Mouse (Mus musculus) intestine, postnatal 0 days (tissue): Measurements from ENCODE around the gene Tubgcp6. TPM values are rescaled to one million over a fixed set of nuclear protein-coding genes. Genes with fewer than 3 reads are reported as not detected.

Source experiments
- ATAC-seq: fragments of 200-750 bp; cut with Nextera tagmentation; 2 replicates; pipeline ENCODE4 v1.8.0; 2017; ENCODE audit warnings: mild to moderate bottlenecking, moderate TSS enrichment, moderate library complexity
- H3K27ac ChIP-seq: fragments of 300-500 bp; sonication (generic); 2 replicates; pipeline ENCODE4 v1.5.1; 2014; ENCODE audit warnings: mild to moderate bottlenecking, low read depth, low read length, moderate library complexity
- H3K27me3 ChIP-seq: fragments of 300-500 bp; sonication (generic); replicated peaks from 2 replicates; pipeline ENCODE4 v1.6.1; 2014; ENCODE audit warnings: low read length, mixed read lengths; ENCODE audit not compliant: control insufficient read depth, insufficient read depth
- H3K36me3 ChIP-seq: fragments of 300-500 bp; sonication (generic); 2 replicates; pipeline ENCODE4 v1.6.1; 2014; ENCODE audit warnings: mild to moderate bottlenecking, moderate library complexity; ENCODE audit not compliant: control insufficient read depth, insufficient read depth
- H3K4me1 ChIP-seq: fragments of 300-500 bp; sonication (generic); replicated peaks from 2 replicates; pipeline ENCODE4 v1.6.1; 2014; ENCODE audit warnings: antibody characterized with exemption, low read length, mixed read lengths; ENCODE audit not compliant: control insufficient read depth, insufficient read depth
- H3K4me2 ChIP-seq: fragments of 300-500 bp; sonication (generic); replicated peaks from 2 replicates; pipeline ENCODE4 v1.6.1; 2014; ENCODE audit warnings: low read depth, mild to moderate bottlenecking, moderate library complexity
- H3K4me3 ChIP-seq: fragments of 300-500 bp; sonication (generic); 2 replicates; pipeline ENCODE4 v1.5.1; 2014; ENCODE audit warnings: low read depth, low read length
- H3K9ac ChIP-seq: fragments of 300-500 bp; sonication (generic); 2 replicates; pipeline ENCODE4 v1.6.1; 2014; ENCODE audit warnings: mild to moderate bottlenecking, low read depth, low read length
- H3K9me3 ChIP-seq: fragments of 300-500 bp; sonication (generic); 2 replicates; pipeline ENCODE4 v1.6.1; 2016; ENCODE audit warnings: mixed run types; ENCODE audit not compliant: control insufficient read depth
- CTCF ChIP-seq: sonication (generic); IDR thresholded peaks from 2 replicates; pipeline ENCODE4 v1.5.1; 2016; ENCODE audit warnings: low read depth, mild to moderate bottlenecking, control low read depth, antibody characterized with exemption, moderate library complexity
- WGBS: fragments of 180-500 bp; shearing (Covaris S2); extraction: QIAGEN DNeasy Blood & Tissue Kit; methylation state at CpG from one replicate; pipeline ENCODE4 v1.1.7; 2014; 5-methylcytosine and 5-hydroxymethylcytosine counted together
- polyA plus RNA-seq: library from polyadenylated mRNA; unstranded; fragments of >200 nt; fragmentation: Nextera tagmentation; extraction: Ambion mirVana; gene quantifications from 2 replicates; pipeline ENCODE4 v1.2.1, GENCODE M21; 2015

The Tubgcp6 gene
- polyA plus RNA-seq, 1 experiment from 2014 or later, result 3.6 TPM

- TF ChIP-seq CTCF, result no peak
- Histone ChIP-seq H3K4me2 (peak overlapping the region; percentile 85), H3K9ac (peak overlapping the region; percentile 54), H3K4me1 (no peaks in the 10 kb centered on the region), H3K4me3 (peak overlapping the region; percentile 52), H3K36me3 (no peaks in the 10 kb centered on the region), H3K9me3 (no peaks in the 10 kb centered on the region), H3K27me3 (peaks cover 44% of the 10 kb centered on the region), H3K27ac (no peak overlapping the region)
- WGBS, result under 1% methylated on average over 53 of the region's 53 CpGs
- ATAC-seq, result peak; percentile 9; the same call in 1 of the 2 replicates
Observed at GRCm38 (mm10) chr15:89140048-89140658, 17.2 kb upstream of the Tubgcp6 start.

DNA sequence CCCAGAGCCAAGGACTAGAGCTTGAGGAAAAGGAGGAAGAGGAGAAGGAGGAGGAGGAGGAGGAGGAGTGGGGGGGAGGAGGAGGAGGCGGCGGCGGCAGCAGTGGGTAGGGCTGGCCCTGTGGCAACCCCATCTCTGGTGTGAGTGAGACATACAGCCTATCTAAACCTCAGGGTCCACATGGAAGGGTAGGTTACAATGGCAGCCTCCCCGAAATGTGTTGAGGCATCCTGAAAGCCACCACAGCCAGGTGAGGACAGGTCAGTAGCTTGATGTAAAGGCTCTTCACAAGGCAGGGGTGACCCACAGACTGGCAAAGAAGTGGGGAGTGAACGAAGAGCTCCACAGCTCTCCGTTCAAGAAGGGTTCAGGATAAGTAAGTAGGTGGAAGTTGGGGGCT lies 15.6 kb upstream of the Tubgcp6 start:
- no peak overlapping the region for H3K27ac ChIP-seq
- no peak overlapping the region for H3K9ac ChIP-seq
- no peaks in the 10 kb centered on the region for H3K4me1 ChIP-seq
- ATAC-seq, result no peak
- H3K27me3 ChIP-seq, result peaks cover 44% of the 10 kb centered on the region
- no peak overlapping the region for H3K4me3 ChIP-seq
- no peaks in the 10 kb centered on the region for H3K9me3 ChIP-seq
- no peak overlapping the region for H3K4me2 ChIP-seq
- no peaks in the 10 kb centered on the region for H3K36me3 ChIP-seq
- TF ChIP-seq CTCF, result no peak
- WGBS, result 95% methylated on average over 6 of the region's 6 CpGs

GRCm38 (mm10) chr15:89138046-89138405 lies 15.1 kb upstream of the Tubgcp6 start:
- H3K27ac ChIP-seq, result no peak overlapping the region
- no peak for TF ChIP-seq CTCF
- WGBS, result 79% methylated on average over 7 of the region's 7 CpGs
- no peaks in the 10 kb centered on the region for H3K4me1 ChIP-seq
- H3K4me3 ChIP-seq, result no peak overlapping the region
- no peak for ATAC-seq
- H3K9me3 ChIP-seq, result no peaks in the 10 kb centered on the region
- no peak overlapping the region for H3K9ac ChIP-seq
- H3K36me3 ChIP-seq, result no peaks in the 10 kb centered on the region
- H3K27me3 ChIP-seq, result peaks cover 44% of the 10 kb centered on the region
- H3K4me2 ChIP-seq, result no peak overlapping the region

- WGBS, result 77% methylated on average over 11 of the region's 11 CpGs
- H3K9me3 ChIP-seq, result no peaks in the 10 kb centered on the region
Observed at GRCm38 (mm10) chr15:89137378-89138045, 14.6 kb upstream of the Tubgcp6 start.

DNA sequence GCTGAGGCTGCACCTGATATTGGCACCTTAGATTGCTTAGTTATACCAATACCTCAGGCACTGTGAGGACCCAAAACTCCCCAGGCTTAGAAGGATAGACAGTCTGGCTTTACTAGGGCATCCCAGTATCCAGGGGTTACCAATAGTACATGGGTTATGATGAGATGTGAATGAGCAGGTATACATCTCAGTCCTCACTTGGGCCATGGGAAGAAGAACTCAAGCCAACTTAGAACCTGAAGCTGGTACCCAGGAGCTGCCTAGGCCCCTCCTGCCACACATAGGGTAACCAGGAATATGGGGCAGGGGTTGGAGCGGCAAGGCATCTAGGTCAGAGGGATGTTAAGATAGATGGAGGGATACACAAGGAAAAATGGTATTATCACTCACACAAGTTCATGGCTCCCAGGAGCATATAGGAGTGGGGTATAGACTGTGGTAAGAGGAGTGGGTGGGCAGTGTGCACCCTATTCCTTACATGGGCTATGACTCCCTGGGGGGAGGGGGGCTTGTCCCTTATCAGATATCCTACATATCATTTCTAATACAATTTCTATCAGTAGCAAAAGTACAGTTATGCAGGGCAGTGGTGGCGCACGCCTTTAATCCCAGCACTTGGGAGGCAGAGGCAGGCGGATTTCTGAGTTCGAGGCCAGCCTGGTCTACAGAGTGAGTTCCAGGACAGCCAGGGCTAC lies 13.7 kb upstream of the Tubgcp6 start:
- Histone ChIP-seq H3K27me3 (peaks cover 31% of the 10 kb centered on the region), H3K4me2 (no peak overlapping the region), H3K27ac (no peak overlapping the region), H3K4me1 (no peaks in the 10 kb centered on the region), H3K36me3 (no peaks in the 10 kb centered on the region; the same call in 1 of the 2 replicates), H3K9me3 (no peaks in the 10 kb centered on the region), H3K4me3 (no peak overlapping the region), H3K9ac (no peak overlapping the region)
- no peak for TF ChIP-seq CTCF
- no peak for ATAC-seq
- 99% methylated on average over 4 of the region's 5 CpGs for WGBS

More at GRCm38 (mm10) chr15:89137378-89138045, 14.6 kb upstream of the Tubgcp6 start:
- Histone ChIP-seq H3K4me2 (no peak overlapping the region), H3K27me3 (peaks cover 40% of the 10 kb centered on the region), H3K36me3 (no peaks in the 10 kb centered on the region), H3K4me1 (no peaks in the 10 kb centered on the region), H3K9ac (no peak overlapping the region), H3K27ac (no peak overlapping the region), H3K4me3 (no peak overlapping the region)
- no peak for ATAC-seq
- no peak for TF ChIP-seq CTCF

DNA sequence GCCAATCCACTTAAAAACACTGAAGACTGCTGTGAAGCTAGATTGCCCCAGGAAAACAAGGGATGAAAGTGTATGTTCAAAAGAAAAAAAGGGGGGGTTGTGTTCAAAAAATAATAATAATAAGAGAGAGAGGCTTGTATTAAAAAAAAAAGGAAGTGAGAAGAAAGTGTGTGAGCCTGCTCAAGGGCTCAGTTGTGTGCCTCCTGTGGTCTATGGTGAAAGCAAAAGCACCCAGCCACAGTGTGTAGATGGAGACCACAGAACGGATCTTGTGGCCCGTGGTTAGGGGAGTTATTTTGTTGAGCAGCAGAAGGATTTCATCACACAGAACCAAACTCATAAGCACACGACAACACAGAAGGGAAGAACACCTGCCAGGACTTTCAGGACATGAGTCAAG lies 8.4 kb upstream of the Tubgcp6 start:
- H3K36me3 ChIP-seq, result no peaks in the 10 kb centered on the region; the same call in 1 of the 2 replicates
- TF ChIP-seq CTCF, result no peak
- H3K9ac ChIP-seq, result no peak overlapping the region
- H3K4me2 ChIP-seq, result no peak overlapping the region
- peaks cover 4% of the 10 kb centered on the region; the same call in 1 of the 2 replicates for H3K4me1 ChIP-seq
- ATAC-seq, result no peak
- H3K4me3 ChIP-seq, result no peak overlapping the region
- H3K9me3 ChIP-seq, result no peaks in the 10 kb centered on the region
- 82% methylated on average over 3 of the region's 3 CpGs for WGBS
- H3K27me3 ChIP-seq, result no peaks in the 10 kb centered on the region
- H3K27ac ChIP-seq, result no peak overlapping the region
